Mouse (Mus musculus) heart, adult 2 months (tissue): Measurements from ENCODE around the gene Clcnka.

Experiments
- CTCF ChIP-seq: fragments of 200-600 bp; IDR thresholded peaks from 2 replicates; pipeline ENCODE4 v1.8.1; 2022; ENCODE audit warnings: antibody characterized with exemption, mild to moderate bottlenecking, moderate library complexity
- EP300 ChIP-seq: fragments of 200-500 bp; IDR thresholded peaks from 2 replicates; pipeline ENCODE4 v1.6.1; 2011; ENCODE audit warnings: low read depth, low read length, control low read depth; ENCODE audit not compliant: insufficient read depth
- POLR2A ChIP-seq: fragments of 200-500 bp; IDR thresholded peaks from 2 replicates; pipeline ENCODE4 v1.6.1; 2011; ENCODE audit warnings: mild to moderate bottlenecking, low read depth, low read length, control low read depth; ENCODE audit not compliant: insufficient read depth

DNA sequence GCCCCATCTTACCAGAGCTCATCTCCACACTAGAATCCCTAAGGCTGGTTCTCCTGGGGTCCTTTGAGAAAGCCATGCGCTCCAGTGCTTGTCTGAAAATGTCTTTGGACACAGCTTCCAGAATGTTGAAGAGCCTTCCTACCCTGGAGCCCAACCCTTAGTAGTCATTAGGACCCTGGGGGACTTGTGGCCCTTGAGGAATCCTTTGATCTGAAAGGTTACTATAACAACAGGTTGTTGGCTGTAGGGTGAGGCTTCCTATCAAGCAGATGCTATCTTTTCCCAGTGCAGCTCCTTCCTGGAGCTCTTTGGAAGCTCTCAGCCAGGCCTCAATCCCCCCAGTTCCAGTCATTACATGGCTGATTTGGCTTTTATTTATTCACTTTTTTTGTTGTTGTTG, 37.5 kb upstream of the Clcnka start, which contains the start of gene Srarp:
- 0 out of 2 replicates have a peak, but pooled peaks have one; percentile 11 for TF ChIP-seq POLR2A
- no peak for TF ChIP-seq CTCF
- 0 out of 2 replicates have a peak, but pooled peaks have one; percentile 38 for TF ChIP-seq EP300
